Mouse (Mus musculus): Measurements from ENCODE around the gene 1700034J05Rik. TPM values are rescaled to one million over a fixed set of nuclear protein-coding genes. Genes with fewer than 3 reads are reported as not detected.

1700034J05Rik gene
- total RNA-seq, 1 experiment from 2014 or later, result not detected

Other genes with a start within 250 kb of the 1700034J05Rik start
- 1.3 and 2.9 TPM in 2 replicates for gene Stk38l, start 229.4 kb downstream of the 1700034J05Rik start, total RNA-seq (2017)
- not detected in 2 replicates for gene Arntl2, start 158.4 kb downstream of the 1700034J05Rik start, total RNA-seq (2017)
- not detected in 2 replicates for gene Smco2, start 104.3 kb downstream of the 1700034J05Rik start, total RNA-seq (2017)
- gene Ppfibp1, start 65.9 kb downstream of the 1700034J05Rik start, total RNA-seq (2017), result 12.2 and 14.4 TPM in 2 replicates
- gene Rep15, start 78.2 kb upstream of the 1700034J05Rik start, total RNA-seq (2017), result not detected in 2 replicates
- gene Mrps35, start 88.3 kb upstream of the 1700034J05Rik start, total RNA-seq (2017), result 66.5 and 103 TPM in 2 replicates
- gene Mansc4, start 132.6 kb upstream of the 1700034J05Rik start, total RNA-seq (2017), result not detected in 2 replicates
- gene Klhl42, start 137.0 kb upstream of the 1700034J05Rik start, total RNA-seq (2017), result 7.8 and 9.9 TPM in 2 replicates

All from common myeloid progenitor, adult 5-6 weeks (primary cell).